Mouse (Mus musculus) cerebellum, adult 2 months (tissue): Measurements from ENCODE around the gene Gm49396.

Experiments used
- CTCF ChIP-seq: fragments of 200-500 bp; IDR thresholded peaks from 2 replicates; pipeline ENCODE4 v1.5.1; 2011; ENCODE audit warnings: low read depth, mild to moderate bottlenecking, control low read depth, low read length, moderate library complexity, borderline replicate concordance; ENCODE audit not compliant: insufficient read depth
- POLR2A ChIP-seq: fragments of 200-500 bp; IDR thresholded peaks from 2 replicates; pipeline ENCODE4 v1.6.1; 2011; ENCODE audit warnings: low read length, control low read depth, borderline replicate concordance; ENCODE audit not compliant: insufficient read depth

DNA sequence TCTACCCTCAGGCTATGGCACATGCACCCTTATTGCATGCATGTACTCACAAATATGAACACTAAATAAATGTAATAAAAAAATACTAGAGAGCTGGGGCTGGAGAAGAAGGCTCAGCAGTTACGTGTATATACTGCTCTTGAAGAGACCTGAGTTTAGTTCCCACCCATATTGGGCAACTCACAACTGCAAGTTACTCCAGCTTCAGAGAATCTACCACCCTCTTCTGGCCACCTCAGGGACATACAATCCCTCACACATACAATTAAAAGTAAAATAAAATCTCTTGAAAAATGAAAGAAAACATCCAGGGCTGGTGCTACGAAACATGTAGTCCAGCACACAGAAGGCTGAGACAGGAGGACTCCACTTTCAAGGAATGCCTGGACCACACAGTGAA lies 51.3 kb downstream of the Gm49396 start:
- TF ChIP-seq CTCF (no peak), POLR2A (no peak)
